Mouse (Mus musculus) testis, adult 2 months (tissue): ENCODE results near the gene Gpr176.

Experiments
- CTCF ChIP-seq: fragments of 200-500 bp; IDR thresholded peaks from 2 replicates; pipeline ENCODE4 v1.5.1; 2012; ENCODE audit warnings: low read depth, mild to moderate bottlenecking, inconsistent platforms, low read length, moderate library complexity; ENCODE audit not compliant: control insufficient read depth, insufficient read depth, insufficient replicate concordance
- POLR2A ChIP-seq: fragments of 200-500 bp; IDR thresholded peaks from 2 replicates; pipeline ENCODE4 v1.6.1; 2012; ENCODE audit warnings: low read depth, mild to moderate bottlenecking, inconsistent platforms, low read length, moderate library complexity; ENCODE audit not compliant: control insufficient read depth

- no peak for TF ChIP-seq POLR2A
- no peak for TF ChIP-seq CTCF
Measured at GRCm38 (mm10) chr2:118299981-118300380, 73.2 kb downstream of the Gpr176 start.
